Mouse (Mus musculus) lung, postnatal 25 days (tissue): ENCODE results near the gene Pard3b.
A peak's percentile ranks its signal among the peaks of the same experiment; 100 is the strongest.

Experiments
- DNase-seq: peaks from one replicate; pipeline ENCODE4 v3.0.0; 2022; ENCODE audit warnings: low spot score

Pard3b gene

DNA sequence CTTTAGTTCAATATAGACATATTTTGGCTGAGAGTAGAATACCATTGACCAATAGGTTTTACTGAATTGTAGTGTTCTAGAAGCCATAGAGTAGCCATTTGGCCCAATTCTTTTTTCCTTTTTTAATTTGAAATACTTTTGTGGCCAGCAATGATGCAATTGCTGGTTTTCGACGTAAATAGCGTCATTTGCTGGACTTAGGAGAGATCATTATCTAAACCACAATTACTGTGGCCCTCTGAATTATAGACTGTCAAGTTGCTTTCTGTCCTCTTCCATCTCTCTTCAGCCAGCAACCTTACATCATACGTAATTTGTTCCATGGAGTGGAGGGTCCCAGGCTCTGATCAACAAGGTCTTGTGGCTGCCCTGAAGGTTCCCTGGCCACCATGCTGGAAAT, 1000.8 kb downstream of the Pard3b start:
- no peak for DNase-seq

DNA sequence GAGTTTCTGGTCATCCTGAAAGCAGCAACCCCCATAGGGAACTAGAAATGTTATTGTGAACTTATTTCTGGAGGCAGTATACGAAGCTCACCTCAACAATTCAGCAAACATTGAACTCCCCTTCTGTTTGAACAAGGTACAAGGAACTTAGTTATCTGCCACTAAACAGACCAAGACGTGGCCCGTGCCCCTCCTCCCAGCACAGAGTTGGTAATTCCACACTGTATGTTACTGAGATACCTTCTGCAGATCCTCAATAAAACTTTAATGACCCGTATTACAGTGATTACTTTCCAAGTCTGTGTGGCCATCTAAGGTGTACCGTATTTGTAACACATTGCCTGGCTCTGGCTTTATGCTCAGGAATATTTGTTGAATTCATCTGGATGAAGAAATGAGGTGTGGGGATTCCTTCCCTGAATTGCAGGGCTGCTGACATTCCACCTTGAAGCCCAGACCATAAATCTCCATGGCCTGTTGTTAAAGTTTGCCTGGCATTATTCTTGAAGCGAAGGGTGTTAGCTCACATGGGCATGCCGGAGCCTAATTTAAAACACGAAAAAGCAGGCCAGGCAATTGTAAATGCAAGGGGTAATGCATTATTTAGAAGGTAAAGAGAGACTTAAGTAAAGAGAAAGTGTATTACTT, 1006.1 kb downstream of the Pard3b start:
- DNase-seq, result no peak

DNA sequence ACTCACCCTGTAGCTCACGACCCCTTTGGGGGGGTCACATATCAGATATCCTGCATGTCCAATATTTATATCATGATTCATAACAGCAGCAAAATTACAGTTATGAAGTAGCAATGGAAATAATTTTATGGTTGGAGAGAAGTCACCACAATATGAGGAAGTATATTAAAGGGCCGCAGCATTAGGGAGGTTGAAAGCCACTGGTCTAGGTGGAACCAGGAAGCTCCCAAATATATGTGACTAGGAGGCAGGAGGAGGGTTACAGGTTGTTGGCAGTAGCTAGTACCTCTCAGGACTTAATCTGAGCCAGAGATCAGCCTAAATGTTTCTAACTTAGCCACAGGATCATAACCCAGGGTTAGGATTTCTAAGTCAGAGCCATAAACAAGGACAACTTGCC, 1008.2 kb downstream of the Pard3b start:
- DNase-seq, result no peak

DNA sequence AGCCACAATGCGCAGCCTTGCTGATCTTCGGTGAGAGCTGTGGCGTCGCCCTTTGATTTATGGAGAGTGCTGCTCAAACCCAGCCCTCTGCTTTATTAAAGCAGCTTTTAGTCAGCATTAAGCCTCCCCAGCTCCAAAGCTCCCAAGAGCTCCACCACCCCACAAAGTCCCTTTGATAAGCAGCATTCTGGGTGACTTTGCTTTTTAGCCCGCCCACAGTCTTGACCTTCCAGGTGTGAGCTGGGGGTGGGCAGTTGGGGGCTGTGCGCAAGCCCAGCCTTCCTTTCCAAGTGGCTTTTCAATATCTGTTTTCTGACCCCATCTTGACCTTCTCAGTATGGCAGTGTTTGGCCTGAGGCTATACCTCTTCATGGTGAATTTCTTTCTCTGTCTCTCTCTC, 1009.5 kb downstream of the Pard3b start:
- no peak for DNase-seq

DNA sequence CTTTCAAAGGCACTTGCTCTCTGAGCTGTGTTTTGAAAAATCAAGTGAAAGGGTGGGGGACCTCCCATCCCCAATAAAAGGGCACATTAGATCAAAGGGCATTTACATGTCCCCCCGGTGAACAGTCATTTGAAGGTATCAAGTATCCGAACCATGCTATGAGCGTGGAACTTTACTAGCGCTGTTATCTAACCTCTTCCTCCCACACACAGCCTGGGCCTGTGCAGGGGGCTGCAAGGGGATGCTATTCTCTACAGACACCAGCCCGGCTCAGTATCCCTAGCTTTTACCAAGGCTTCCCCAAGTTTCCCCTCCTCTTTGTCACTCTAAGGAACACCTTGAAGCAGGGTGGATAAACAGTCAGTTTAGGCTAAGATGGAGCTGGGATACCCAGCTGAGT, 1010.0 kb downstream of the Pard3b start:
- no peak for DNase-seq

DNA sequence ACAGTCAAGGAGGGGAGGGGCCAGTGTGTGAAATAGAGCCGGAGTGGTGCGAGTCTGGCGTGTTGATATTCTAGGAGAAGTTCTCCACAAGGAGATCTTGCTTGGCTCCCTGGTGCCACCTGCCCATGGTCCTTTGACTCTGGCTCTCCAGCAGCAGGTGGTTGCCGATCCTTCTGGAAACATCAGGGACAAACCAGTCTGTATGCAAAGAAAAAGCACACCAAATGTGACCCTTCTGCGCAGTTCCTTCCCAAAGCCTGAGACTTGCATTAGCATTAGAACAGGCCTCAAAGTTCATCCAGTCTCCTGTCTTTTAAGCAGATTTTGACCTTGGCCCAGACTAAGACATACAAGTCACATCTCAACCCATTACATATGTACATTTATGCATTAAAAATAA, 1011.9 kb downstream of the Pard3b start:
- DNase-seq, result no peak

DNA sequence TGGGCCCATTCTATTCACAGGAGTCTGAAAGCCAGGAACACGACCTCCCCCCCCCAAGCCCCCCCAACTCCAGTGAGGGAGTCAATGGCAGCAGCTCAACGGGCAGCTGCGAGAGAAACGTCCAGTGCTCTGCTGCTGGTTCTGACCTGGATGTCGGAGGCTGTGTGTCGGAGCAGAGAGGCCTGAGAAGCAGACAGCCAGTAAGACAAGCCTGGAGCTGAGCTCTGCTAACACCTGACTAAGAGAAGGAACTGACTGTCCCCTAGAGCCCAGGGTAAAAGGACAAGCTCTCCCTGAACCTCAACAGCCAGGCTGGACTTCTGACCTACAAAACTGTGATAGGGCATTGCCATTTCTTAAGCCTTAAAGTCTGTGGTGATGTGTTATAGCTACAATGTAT, 1015.8 kb downstream of the Pard3b start:
- no peak for DNase-seq

DNA sequence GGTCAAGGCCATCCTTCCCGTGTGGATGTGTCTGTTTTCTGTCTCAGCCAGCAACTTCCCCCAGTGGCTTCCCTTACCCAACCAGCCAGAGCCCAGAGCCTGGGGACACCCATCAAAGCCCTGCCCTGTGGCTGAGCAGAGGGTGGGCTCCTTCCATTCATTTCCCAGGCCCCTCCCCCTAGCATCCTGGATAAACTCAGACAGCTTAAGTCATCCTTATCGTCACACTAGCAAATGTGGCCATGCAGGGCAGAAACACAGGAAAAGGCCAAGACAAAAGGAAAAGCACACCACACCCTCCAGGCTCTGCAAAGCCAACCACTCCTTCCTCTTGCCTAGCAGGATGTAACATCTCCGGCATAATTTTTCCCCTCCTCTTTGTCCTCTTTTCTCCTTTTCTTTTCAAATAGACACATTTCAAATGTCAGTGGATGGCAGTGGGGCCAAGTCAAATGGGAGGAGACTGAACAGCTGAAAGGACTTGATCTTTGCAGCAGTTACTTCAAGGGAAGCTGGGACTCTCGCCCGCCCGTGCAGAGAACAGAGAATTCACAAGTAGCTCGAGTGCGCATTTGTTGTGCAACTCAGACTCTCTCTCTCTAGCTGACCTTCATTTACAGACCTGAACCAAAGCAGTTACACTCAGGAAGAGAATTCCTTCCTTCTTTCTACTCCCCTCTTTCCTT, 1026.5 kb downstream of the Pard3b start:
- peak; percentile 83 for DNase-seq

DNA sequence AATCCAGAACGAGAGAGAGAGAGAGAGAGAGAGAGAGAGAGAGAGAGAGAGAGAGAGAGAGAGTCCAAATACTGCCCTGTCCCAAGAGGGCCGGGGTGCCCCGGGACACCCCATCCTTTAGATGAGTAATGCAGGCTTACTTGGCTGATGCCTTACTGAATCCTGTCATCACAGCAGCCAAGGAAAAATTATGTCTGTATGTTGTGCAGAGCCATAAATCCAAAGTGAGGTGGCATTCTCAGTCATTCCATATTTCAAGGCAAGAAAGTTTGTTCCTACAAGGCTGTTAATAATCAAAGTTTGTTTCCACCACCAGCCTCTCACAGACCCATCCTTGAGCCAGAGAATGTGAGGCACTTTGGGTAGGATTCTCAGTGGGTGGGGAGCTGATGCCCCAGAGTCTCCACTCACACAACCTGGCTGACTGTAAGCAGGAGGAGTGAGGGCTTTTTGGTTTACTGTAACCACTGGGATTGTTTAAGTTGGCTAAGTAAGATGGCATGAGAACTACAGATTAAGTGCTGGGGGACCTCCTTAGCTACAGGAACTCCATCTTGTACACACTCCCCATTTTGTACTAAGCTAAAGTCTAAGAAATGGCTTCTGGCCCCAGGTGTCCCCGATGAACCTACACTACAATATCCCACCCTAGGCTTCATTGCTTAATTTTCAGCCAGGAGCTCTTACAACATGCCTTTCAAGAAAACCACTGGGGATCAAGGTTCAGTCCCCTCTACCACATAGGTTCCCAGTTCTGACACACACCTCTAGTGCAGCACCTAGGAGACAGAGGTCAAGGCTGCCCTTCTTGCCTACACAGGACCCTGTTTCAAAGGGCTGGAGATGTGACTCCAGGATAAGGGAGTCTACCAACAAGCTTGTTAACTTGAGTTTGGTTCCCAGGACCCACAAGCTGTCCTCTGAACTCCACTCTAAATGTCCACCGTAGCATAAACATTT, 1027.4 kb downstream of the Pard3b start:
- DNase-seq, result no peak

DNA sequence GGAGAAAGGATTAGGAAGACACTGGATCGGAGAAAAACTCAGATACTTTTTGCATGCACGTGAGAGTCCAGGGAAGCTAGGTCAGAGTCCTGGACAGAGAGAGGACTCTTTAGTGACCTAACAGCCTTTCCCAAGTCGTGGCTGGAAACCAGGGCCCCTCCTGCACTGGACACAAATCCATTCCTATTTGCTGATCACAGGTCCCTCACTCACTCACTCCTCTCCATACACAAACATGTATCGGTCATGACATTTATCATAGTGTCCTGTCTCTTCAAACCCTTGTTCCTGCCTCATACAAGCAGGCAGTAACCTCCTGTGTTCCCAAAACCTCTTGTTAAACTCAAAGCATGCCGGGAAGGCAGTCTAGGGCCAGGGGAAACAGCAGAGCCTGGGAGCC, 1028.2 kb downstream of the Pard3b start:
- DNase-seq, result no peak

DNA sequence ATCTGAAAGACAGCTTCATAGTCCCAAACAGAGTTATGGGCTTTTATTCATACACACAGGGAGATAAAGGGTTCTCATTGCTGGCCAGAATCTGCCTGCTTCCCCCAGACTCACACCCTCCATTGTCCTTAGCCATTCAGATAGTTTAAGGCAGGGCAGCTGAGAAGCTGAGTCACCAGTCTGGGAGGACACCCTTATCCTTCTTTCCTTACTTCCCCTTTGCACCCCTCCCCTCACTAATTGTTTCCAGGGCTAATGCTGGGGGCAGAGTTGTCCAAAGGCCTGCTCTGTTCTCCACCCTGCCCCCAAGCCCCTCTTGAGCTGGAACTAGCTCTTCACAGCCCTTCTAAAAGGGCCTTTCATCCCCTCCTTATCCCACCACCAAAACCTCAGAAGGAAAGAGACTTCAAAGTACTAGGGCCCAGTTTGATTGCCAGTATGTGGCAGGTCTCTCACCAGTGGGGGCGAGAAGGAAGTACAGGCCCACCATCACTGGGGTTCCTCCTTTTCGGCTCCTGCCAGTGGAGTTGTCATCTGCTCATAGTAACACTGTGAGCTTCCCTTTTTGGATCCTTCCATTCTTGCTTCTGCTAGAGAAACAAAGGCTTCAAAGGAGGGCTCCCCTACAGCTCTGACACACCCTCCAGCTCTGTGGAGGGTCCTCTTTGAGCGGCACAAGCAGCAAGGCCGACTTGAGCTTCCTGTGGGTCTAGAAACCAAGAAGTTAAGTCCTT, 1040.2 kb downstream of the Pard3b start:
- DNase-seq, result no peak

DNA sequence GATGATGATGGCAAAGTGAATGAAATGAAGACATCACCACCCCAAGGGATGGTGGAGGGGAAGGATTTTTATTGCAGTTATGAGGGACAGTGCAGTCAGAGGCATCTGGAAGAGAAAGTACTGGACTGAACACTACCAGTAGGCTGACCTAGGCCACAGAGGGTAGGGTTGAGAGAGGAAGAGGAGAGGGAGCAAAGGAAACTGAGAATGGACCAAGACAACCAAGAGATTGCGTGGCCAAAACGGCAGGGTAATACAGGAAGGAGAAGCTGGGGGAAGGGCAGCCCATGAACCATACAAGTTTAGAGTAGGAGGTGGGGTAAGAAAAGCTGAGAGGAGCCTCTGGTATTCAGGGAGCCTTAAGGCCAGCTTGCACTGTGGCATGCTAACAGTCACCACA, 1040.8 kb downstream of the Pard3b start:
- no peak for DNase-seq

DNA sequence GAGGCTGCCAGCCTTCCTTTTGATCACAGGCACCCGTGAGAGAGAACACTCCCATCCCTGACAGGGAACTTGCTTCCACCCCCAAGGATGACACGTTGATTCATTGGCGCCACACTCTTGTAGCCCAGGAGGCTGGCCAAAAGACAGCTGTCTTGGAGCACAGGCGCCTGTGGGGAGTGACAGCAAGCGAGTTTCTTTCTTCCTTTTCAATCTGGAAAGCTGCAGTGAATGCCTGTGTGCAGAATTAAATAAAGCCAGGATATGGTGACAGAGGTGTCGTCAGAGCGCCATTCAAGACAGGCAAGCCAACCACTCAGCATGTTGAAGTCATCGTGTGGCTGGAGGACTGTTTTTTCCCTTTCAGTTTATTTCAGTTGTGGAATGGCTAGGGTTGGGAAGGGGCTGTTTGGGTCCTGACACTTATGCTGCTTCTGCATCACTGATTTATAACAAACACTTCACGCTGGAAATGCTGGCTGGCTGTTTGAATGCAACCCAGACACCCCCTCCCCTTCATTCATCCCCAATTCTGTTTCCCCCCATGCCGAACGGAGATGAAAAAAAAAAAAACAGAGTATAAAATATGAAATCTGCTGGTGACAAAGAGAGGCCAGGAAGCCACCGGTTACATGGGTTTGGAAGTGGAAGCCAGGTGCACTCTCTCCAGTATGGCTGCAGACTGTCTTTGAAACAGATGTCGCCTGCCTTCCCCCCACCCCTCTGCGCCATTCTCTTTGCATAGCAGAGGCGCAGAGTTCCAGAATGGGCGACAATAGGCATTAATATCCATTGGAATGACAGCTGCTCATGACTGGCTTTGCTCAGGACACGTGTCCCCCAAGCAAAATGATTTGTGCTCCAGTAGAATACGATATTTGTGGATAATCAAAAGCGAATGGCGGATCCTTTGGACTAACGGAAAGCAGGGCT, 1044.1 kb downstream of the Pard3b start:
- DNase-seq, result peak; percentile 20

DNA sequence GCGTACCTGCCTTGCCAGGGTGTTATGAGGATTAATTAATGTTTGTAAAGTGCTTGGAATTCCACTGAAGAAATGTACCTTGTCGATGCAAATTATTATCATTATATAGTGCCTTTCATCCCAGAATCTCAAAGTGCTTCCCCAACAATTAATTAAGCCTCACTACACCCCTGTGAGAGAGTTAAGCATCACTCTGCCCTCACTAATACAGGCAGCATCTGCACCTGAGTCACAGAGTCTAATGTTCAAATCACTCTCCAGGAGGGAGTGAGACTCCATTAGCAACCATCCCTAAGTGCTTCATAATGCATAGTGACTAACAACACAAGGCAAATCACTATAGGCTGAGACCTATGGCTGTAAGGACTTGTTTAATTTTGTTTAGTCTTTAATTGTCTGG, 1044.9 kb downstream of the Pard3b start:
- no peak for DNase-seq

DNA sequence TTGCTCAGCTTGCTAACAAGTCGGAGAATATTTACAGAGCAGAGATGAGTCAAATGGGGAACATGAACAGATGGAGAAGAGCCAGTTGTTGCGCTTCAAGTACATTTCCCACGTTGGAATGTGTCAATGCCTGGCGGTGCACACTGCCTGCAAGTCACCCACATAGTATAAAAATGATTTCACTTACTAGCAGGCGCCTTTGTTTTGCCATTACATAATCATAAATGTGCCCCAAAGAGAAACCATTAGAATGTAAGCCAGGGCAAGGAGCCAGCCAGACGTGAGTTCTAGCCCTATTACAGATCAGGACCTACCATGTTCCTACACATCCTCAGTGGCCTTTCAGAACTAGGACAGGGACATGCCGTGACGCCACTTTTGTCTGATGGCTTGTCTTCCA, 1048.9 kb downstream of the Pard3b start:
- DNase-seq, result no peak

DNA sequence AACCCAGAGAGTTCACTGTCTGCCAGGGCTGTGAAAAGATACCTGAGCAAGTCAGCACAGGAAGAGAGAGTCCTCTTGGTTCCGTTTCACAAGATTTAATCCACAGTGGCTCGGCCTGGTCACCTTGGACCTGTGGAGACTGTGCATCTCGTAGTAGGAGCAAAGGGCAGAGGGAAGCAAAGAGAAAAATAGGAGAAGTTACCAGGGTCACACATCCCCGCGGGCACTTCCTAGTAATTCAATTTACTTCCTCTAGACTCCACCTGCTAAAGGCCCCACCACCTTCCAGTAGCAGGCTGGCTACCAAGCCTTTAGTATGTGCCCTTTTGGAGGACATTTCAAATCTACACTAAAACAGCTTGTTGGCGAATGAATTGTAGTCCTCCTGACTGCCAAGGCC, 1052.6 kb downstream of the Pard3b start:
- no peak for DNase-seq
